Mouse (Mus musculus) layer of hippocampus, adult 18-20 months (tissue): ENCODE results near the gene 1700007K13Rik. TPM values are rescaled to one million over a fixed set of nuclear protein-coding genes. Genes with fewer than 3 reads are reported as not detected.
"Not testable (repeated sequence)": the region's sequence is repeated elsewhere in the genome, so short reads cannot be mapped to it uniquely, and the experiment has no call there.

Experiments
- DNase-seq, 2 experiments: peaks; one replicate each; pipeline ENCODE4 v3.0.0; 2022; ENCODE audit warnings: low spot score in 2 of 2
- long read RNA-seq: library from polyadenylated mRNA; stranded (forward); transcript quantifications from one replicate; pipeline ENCODE4 v2.0.0, GENCODE M21; 2021
- total RNA-seq, 2 experiments: library from RNA; stranded (reverse); gene quantifications; 2 replicates each; pipeline ENCODE4 v1.2.3; 2021

The 1700007K13Rik gene
- 1 to 10 TPM; 2.7 to 4.5 TPM for total RNA-seq
- long read RNA-seq, result 0 reads

- peak; percentile 51 to 73 for DNase-seq
Observed at GRCm38 (mm10) chr2:28465836-28466518, at the start of gene 1700007K13Rik. Gene 1700007K13Rik (minus strand): TSS chr2:28466332.

DNA sequence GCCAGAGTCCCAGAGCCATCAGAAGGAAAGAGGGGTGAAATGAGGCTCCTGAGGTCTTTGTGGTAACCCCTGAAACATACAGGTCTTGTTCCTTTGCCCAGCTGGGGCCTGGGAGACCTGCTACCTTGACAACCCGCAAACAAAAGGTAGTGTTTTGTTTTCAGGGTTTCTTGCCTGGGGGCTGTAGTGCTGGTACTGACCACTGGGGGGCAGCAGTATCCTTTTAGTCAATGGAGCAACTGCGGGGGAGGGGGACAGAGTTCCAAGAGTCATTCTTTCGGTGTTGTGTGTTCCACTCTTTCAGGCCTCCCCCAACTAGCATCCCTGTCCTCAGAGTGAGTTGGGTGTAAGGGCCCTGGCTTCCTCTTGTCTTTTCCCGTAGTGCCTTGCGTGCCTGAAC is 48.4 kb upstream of the 1700007K13Rik start:
- DNase-seq, result peak in 1 of 2 experiments; percentile 92

DNA sequence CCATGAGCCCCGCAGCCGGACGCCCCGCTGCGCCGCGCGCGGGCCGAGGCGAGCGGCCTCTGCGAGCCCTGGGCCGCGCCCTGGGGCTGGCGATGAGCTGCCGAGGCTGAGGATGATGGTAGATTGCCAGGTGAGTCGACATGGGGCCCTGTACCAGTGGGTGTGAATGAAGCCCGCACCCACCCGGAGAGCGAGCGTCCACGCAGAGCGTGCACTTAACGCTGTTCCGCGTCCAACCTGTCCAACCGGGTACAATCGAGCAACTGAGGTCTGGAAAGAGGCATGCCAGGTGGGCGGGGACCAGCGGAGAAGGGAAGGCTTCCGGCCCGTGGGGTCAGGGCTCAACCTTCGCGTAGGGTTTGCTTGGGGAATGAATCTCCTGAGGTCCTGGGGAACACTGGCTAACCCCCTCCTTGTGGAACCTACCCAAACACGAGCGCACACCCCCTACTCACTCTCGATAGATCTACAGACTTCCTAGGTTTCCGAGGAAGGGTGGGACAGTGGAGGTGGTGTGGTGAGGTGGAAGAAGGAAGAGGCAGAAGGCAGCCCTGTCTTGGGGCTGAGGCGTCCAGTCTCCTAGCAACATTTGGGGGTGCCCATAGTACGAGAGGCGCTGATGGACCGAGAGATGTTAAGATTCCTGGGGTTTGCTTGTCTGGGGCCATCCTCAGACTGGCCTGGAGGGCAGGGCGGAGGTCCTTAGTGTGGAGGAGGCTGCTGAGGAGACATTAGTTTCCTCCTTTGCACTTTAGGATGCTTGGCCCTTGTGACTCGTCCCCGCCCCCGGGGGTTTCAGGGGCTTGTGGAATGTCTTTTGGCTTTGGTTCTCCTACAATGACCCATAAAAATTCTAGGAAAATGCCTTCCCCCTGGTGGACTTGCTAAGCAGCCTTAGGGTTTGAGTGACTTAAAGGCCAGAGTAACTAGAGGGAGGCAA is 47.6 kb upstream of the 1700007K13Rik start:
- DNase-seq, result no peak

- no peak for DNase-seq
Observed at GRCm38 (mm10) chr2:28512798-28513401, 46.8 kb upstream of the 1700007K13Rik start, which contains the start of gene Ralgds. Gene Ralgds (plus strand): TSS chr2:28513125.

GRCm38 (mm10) chr2:28511600-28511999 is 45.5 kb upstream of the 1700007K13Rik start:
- DNase-seq, result not testable (repeated sequence)

- DNase-seq, result no peak
Observed at GRCm38 (mm10) chr2:28506291-28506690, 40.2 kb upstream of the 1700007K13Rik start.

- no peak for DNase-seq
Observed at GRCm38 (mm10) chr2:28505795-28506194, 39.7 kb upstream of the 1700007K13Rik start, which contains the start of gene Gm10134. Gene Gm10134 (plus strand): TSS chr2:28506095.

- no peak for DNase-seq
Observed at GRCm38 (mm10) chr2:28504676-28505075, 38.5 kb upstream of the 1700007K13Rik start.

GRCm38 (mm10) chr2:28502987-28503386 is 36.9 kb upstream of the 1700007K13Rik start:
- DNase-seq, result no peak

- DNase-seq, result no peak
Observed at GRCm38 (mm10) chr2:28498431-28498830, 32.3 kb upstream of the 1700007K13Rik start.

DNA sequence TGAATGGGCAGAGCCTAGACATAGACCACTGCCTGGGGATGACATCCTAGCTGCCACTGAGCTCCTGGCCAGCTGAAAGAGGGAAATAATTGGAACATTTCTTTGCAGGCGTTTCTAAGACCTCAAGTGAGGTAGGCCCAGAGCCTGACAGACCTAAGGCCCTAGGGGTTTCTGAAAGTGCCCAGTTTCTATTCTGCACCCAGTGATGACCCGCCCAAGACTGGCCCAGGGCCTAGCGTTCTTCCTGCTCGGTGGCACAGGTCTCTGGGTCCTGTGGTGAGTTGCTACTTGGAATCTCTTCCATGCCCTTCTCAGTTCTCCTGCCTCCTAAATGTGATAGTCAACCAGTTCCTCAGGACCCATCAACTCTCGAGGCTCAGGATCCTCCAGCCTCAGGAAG is 31.4 kb upstream of the 1700007K13Rik start:
- no peak for DNase-seq

DNA sequence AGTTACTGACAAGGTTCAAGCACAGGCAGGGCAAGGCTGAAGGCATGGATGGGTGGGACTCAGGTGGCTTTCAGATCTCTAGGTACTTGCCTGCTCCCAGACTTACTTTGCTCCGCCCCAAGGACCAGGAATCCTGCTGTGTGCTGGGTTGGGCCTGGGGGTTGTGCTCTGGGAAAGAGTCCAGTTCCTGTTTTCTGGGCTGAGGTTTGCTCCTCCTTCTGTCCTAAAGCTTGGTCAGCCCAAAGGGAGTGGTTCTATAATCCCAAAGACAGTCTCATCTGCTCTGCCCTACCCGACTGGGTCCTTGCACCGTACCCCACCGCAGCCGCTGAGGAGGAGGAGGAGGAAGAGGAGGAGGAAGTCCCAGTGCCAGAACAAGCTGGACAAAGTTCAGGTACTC is 30.5 kb upstream of the 1700007K13Rik start, which contains the start of gene Gbgt1:
TSS of gene Gbgt1 (plus strand) at position 221 of the 400 bp plus-strand sequence.
- no peak for DNase-seq

- DNase-seq, result no peak
Observed at GRCm38 (mm10) chr2:28495801-28496595, 29.9 kb upstream of the 1700007K13Rik start.

GRCm38 (mm10) chr2:28495207-28495756 is 29.1 kb upstream of the 1700007K13Rik start:
- peak in 1 of 2 experiments; percentile 30 for DNase-seq

DNA sequence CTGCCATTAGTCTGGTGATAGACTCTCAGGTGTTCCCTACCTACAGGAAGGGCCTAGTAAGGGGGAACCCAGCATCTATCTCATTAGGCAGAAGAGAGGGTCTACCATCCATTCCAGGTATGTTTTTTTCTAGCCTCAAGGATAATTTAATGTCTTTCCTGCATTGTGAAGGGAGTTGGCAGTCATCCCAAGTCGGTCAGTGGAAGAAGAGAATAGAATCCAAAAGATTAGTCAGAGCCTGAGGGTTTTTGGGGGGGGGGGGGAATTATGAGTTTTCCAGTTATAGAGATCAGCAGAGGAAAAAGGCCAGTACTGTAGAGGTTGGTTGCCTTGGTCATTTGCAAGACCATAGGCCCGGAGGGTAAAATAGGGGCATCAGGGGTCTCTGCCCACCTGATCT is 28.4 kb upstream of the 1700007K13Rik start:
- no peak for DNase-seq

DNA sequence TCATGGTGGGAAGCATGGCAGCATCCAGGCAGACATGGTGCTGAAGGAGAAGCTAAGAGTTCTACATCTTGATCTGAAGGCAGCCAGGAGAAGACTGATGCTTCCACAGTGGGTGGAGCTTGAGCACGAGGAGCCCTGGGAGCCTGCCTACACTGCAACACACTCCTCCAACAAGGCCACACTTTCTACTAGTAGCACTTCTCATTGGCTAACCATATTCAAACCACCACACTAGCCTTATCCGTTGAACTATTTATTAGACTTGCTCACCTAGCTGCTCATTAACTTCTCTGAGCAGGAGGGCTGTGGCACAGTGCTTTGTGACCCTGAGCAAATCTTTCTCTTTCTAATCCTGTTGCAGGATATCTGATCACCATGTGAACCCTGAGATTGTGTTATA is 17.7 kb upstream of the 1700007K13Rik start:
- no peak for DNase-seq

- DNase-seq, result no peak
Observed at GRCm38 (mm10) chr2:28479208-28480204, 13.4 kb upstream of the 1700007K13Rik start.

DNA sequence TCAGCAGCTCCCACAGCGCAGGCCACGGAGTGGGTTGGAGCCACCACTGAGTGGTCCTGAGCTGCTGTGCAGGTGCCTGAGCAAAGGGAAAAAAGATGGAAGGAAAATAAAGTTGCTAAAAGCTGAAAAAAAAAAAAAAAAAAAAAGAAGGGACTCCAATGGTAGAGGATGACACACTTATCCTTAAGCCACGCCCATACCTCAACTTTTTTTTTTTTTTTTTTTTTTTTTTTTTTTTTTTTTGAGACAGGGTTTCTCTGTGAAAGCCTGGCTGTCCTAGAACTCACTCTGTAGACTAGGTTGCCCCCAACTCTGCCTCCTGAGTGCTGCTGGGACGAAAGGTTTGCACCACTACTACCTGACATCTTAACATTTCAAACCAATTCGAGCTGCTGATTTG is 11.9 kb upstream of the 1700007K13Rik start:
- DNase-seq, result not testable (repeated sequence)

- DNase-seq, result not testable (repeated sequence)
Observed at GRCm38 (mm10) chr2:28472011-28472410, 5.9 kb upstream of the 1700007K13Rik start.
